Mouse (Mus musculus): ENCODE data around the gene Gm20388.

Gm20388 gene

GRCm38 (mm10) chr8:121847261-121847822, 1936.7 kb downstream of the Gm20388 start:
- in situ Hi-C loops (cut with MboI) = no loop called here

GRCm38 (mm10) chr8:121847987-121848386, 1937.3 kb downstream of the Gm20388 start:
- in situ Hi-C loops (cut with MboI) = no loop called here

GRCm38 (mm10) chr8:121848495-121848894, 1937.9 kb downstream of the Gm20388 start:
- in situ Hi-C loops (cut with MboI) = no loop called here

- in situ Hi-C loops (cut with MboI) = no loop called here
Observed at GRCm38 (mm10) chr8:121849303-121849702, 1938.7 kb downstream of the Gm20388 start.

- in situ Hi-C loops (cut with MboI) = loop anchor here (5.0 kb wide), 1 partner anchor 62 kb away; no protein-coding TSS in a partner anchor
Observed at GRCm38 (mm10) chr8:121850018-121850417, 1939.4 kb downstream of the Gm20388 start.

- in situ Hi-C loops (cut with MboI) = loop anchor here (5.0 kb wide), 1 partner anchor 62 kb away; no protein-coding TSS in a partner anchor
Observed at GRCm38 (mm10) chr8:121850436-121850820, 1939.8 kb downstream of the Gm20388 start.

GRCm38 (mm10) chr8:121850821-121851470, 1940.3 kb downstream of the Gm20388 start:
- in situ Hi-C loops (cut with MboI) = loop anchor here (5.0 kb wide), 1 partner anchor 61 kb away; no protein-coding TSS in a partner anchor

GRCm38 (mm10) chr8:121851716-121852115, 1941.1 kb downstream of the Gm20388 start:
- in situ Hi-C loops (cut with MboI) = loop anchor here (5.0 kb wide), 1 partner anchor 61 kb away; no protein-coding TSS in a partner anchor

GRCm38 (mm10) chr8:121852464-121852863, 1941.8 kb downstream of the Gm20388 start:
- in situ Hi-C loops (cut with MboI) = loop anchor here (5.0 kb wide), 1 partner anchor 60 kb away; no protein-coding TSS in a partner anchor

- in situ Hi-C loops (cut with MboI) = loop anchor here (5.0 kb wide), 1 partner anchor 59 kb away; no protein-coding TSS in a partner anchor
Observed at GRCm38 (mm10) chr8:121853586-121853985, 1942.9 kb downstream of the Gm20388 start.

- in situ Hi-C loops (cut with MboI) = no loop called here
Observed at GRCm38 (mm10) chr8:121856071-121856746, 1945.6 kb downstream of the Gm20388 start.

- in situ Hi-C loops (cut with MboI) = no loop called here
Observed at GRCm38 (mm10) chr8:121857331-121857730, 1946.7 kb downstream of the Gm20388 start.

- in situ Hi-C loops (cut with MboI) = no loop called here
Observed at GRCm38 (mm10) chr8:121857747-121858146, 1947.1 kb downstream of the Gm20388 start.

GRCm38 (mm10) chr8:121861276-121861675, 1950.6 kb downstream of the Gm20388 start:
- in situ Hi-C loops (cut with MboI) = no loop called here

- in situ Hi-C loops (cut with MboI) = no loop called here
Observed at GRCm38 (mm10) chr8:121861806-121862548, 1951.3 kb downstream of the Gm20388 start.

GRCm38 (mm10) chr8:121865356-121865755, 1954.7 kb downstream of the Gm20388 start:
- in situ Hi-C loops (cut with MboI) = no loop called here

- in situ Hi-C loops (cut with MboI) = no loop called here
Observed at GRCm38 (mm10) chr8:121868196-121868595, 1957.6 kb downstream of the Gm20388 start.

- in situ Hi-C loops (cut with MboI) = no loop called here
Observed at GRCm38 (mm10) chr8:121868896-121869295, 1958.3 kb downstream of the Gm20388 start.

- in situ Hi-C loops (cut with MboI) = no loop called here
Observed at GRCm38 (mm10) chr8:121870190-121870589, 1959.5 kb downstream of the Gm20388 start.

GRCm38 (mm10) chr8:121871833-121872440, 1961.3 kb downstream of the Gm20388 start:
- in situ Hi-C loops (cut with MboI) = no loop called here

GRCm38 (mm10) chr8:121874031-121874430, 1963.4 kb downstream of the Gm20388 start:
- in situ Hi-C loops (cut with MboI) = no loop called here
